Mouse (Mus musculus): ENCODE results near the gene Nlrc5.

DNA sequence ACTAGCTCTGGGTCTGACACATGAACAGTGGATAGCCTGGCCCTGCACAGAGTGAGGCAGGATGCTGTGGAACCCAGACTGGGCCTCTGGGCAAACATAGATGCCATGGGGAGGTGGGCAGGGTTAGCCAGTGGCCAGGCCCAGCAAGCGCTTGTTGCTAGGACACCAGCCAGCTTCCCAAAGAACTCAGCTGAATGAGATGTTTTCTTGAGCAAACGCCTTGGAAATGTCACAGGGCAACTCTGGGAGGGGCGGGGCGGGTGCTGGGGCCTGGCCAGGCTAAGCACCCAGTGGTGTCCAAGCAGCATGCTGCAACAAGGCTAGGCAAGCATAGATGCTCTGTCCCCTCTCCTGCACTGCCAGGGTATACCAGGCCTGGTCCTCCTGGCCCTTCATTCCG, 127.1 kb downstream of the Nlrc5 start:
- TF ChIP-seq CTCF (IDR thresholded peaks at IDR 0.05; ENCODE audit: control insufficient read depth, insufficient read depth, low read length) (no peak), POLR2A (IDR thresholded peaks at IDR 0.05; ENCODE audit: borderline replicate concordance, control insufficient read depth, low read depth, low read length) (no peak)
